26 mouse cellular contexts compared by ENCODE assay signal in genomic region chrX:81147816-81148595, GRCm38 (mm10).
"Had no signal": no experiment of that assay in that cellular context is flagged by ENCODE, and none has a peak within 500 bp of the region (broad histone marks: within the 10 kb centered on the region; RNA-seq: fewer than 3 reads in every experiment).

No protein-coding gene starts in this region.

- H3K4me3 ChIP-seq: gastrocnemius, adult 2 months; heart, embryonic 13.5 days; heart, embryonic 15.5 days; hindbrain, embryonic 13.5 days; hindbrain, embryonic 15.5 days; kidney, embryonic 15.5 days; layer of hippocampus, adult 2 months; left cerebral cortex, adult 2 months; limb, embryonic 10.5 days; limb, embryonic 12.5 days; liver, embryonic 13.5 days; liver, embryonic 15.5 days had no signal

- H3K27ac ChIP-seq: gastrocnemius, adult 2 months; heart, embryonic 13.5 days; heart, embryonic 15.5 days; hindbrain, embryonic 13.5 days; hindbrain, embryonic 15.5 days; hindbrain, postnatal 0 days; kidney, embryonic 15.5 days; kidney, postnatal 0 days; layer of hippocampus, adult 2 months; left cerebral cortex, adult 2 months; limb, embryonic 10.5 days; limb, embryonic 12.5 days; liver, embryonic 13.5 days; liver, embryonic 15.5 days had no signal

- H3K9ac ChIP-seq: heart, embryonic 13.5 days; heart, embryonic 15.5 days; hindbrain, embryonic 13.5 days; hindbrain, embryonic 15.5 days; kidney, embryonic 15.5 days; limb, embryonic 12.5 days; liver, embryonic 13.5 days; liver, embryonic 15.5 days had no signal

- ATAC-seq: hindbrain, postnatal 0 days; intestine, embryonic 16.5 days had no signal

- DNase-seq: gastrocnemius, adult 2 months; gastrocnemius, postnatal 10 days; gastrocnemius, postnatal 25 days; heart, adult 18-20 months; heart, postnatal 14 days; heart, postnatal 36 days; kidney, adult 11 months; kidney, adult 2 months; kidney, adult 9 months; kidney, postnatal 14 days; kidney, postnatal 36 days; liver; liver, embryonic 13.5 days had no signal

- H3K27me3 ChIP-seq: heart, embryonic 13.5 days; heart, embryonic 15.5 days; hindbrain, embryonic 13.5 days; hindbrain, embryonic 15.5 days; kidney, embryonic 15.5 days; limb, embryonic 12.5 days; liver, embryonic 13.5 days; liver, embryonic 15.5 days had no signal

- H3K4me1 ChIP-seq: heart, embryonic 13.5 days; heart, embryonic 15.5 days; hindbrain, embryonic 13.5 days; hindbrain, embryonic 15.5 days; kidney, embryonic 15.5 days; limb, embryonic 10.5 days; limb, embryonic 12.5 days; liver, embryonic 13.5 days; liver, embryonic 15.5 days had no signal

- H3K9me3 ChIP-seq: heart, embryonic 13.5 days; heart, embryonic 15.5 days; hindbrain, embryonic 13.5 days; hindbrain, embryonic 15.5 days; kidney, embryonic 15.5 days; limb, embryonic 10.5 days; limb, embryonic 12.5 days; liver, embryonic 13.5 days; liver, embryonic 15.5 days had no signal

- H3K36me3 ChIP-seq: heart, embryonic 13.5 days; heart, embryonic 15.5 days; hindbrain, embryonic 13.5 days; hindbrain, embryonic 15.5 days; kidney, embryonic 15.5 days; limb, embryonic 10.5 days; limb, embryonic 12.5 days; liver, embryonic 13.5 days; liver, embryonic 15.5 days had no signal
